Comparison of ENCODE assay signal across 18 mouse cellular contexts in genomic region chr2:30958726-30959125, GRCm38 (mm10). TPM values are rescaled to one million over a fixed set of nuclear protein-coding genes. Genes with fewer than 3 reads are reported as not detected.
A peak's percentile ranks its signal among the peaks of the same experiment; 100 is the strongest.
DNase-seq lines count a peak whose midpoint lies in the region; ATAC-seq and TF ChIP-seq lines count a peak whose summit lies in the region.
"Had no signal": no experiment of that assay in that cellular context is flagged by ENCODE, and none has a peak within 500 bp of the region (broad histone marks: within the 10 kb centered on the region; RNA-seq: fewer than 3 reads in every experiment).

No protein-coding gene starts in this region.

- no peak for TF ChIP-seq EP300 in stomach, postnatal 0 days (optimal IDR thresholded peaks at IDR 0.05)

- intact Hi-C loops in gastrocnemius, adult 2 months (cut with DNase I): no loop called here
- intact Hi-C loops in gastrocnemius, postnatal 36 days (cut with DNase I): no loop called here

- peak overlapping the region; percentile 50 for H3K27ac ChIP-seq in liver, embryonic 12.5 days
- no peak overlapping the region for H3K27ac ChIP-seq in stomach, postnatal 0 days (replicated peaks)
- no peak overlapping the region for H3K27ac ChIP-seq in gastrocnemius, adult 2 months
- H3K27ac ChIP-seq: embryonic facial prominence, embryonic 13.5 days; limb, embryonic 12.5 days; midbrain, embryonic 12.5 days; neural tube, embryonic 13.5 days had no signal

- H3K36me3 ChIP-seq in liver, embryonic 12.5 days: peaks cover 98% of the 10 kb centered on the region
- peaks cover 48% of the 10 kb centered on the region for H3K36me3 ChIP-seq in stomach, postnatal 0 days (ENCODE audit: control insufficient read depth, insufficient read depth, low read length)

- peaks cover 39% of the 10 kb centered on the region for H3K4me1 ChIP-seq in liver, embryonic 12.5 days
- H3K4me1 ChIP-seq in stomach, postnatal 0 days (replicated peaks; ENCODE audit: control insufficient read depth, insufficient read depth): peaks cover 3% of the 10 kb centered on the region; the same call in 1 of the 2 replicates

- no peaks in the 10 kb centered on the region for H3K27me3 ChIP-seq in liver, embryonic 12.5 days (replicated peaks)
- no peaks in the 10 kb centered on the region for H3K27me3 ChIP-seq in stomach, postnatal 0 days (ENCODE audit: control insufficient read depth, insufficient read depth, low read length)
- H3K27me3 ChIP-seq: embryonic facial prominence, embryonic 13.5 days; limb, embryonic 12.5 days; midbrain, embryonic 12.5 days; neural tube, embryonic 13.5 days had no signal

- no peak overlapping the region for H3K9ac ChIP-seq in liver, embryonic 12.5 days
- H3K9ac ChIP-seq in stomach, postnatal 0 days (ENCODE audit: low read length): no peak overlapping the region
- H3K9ac ChIP-seq: embryonic facial prominence, embryonic 13.5 days; limb, embryonic 12.5 days; midbrain, embryonic 12.5 days; neural tube, embryonic 13.5 days had no signal

- peak; percentile 49 for DNase-seq in kidney, adult 18-20 months
- DNase-seq in kidney, postnatal 4 days: no peak
- peak; percentile 35 for DNase-seq in kidney, postnatal 14 days
- DNase-seq in stomach, postnatal 0 days (ENCODE audit: low spot score): no peak
- no peak for DNase-seq in gastrocnemius, adult 2 months
- no peak for DNase-seq in gastrocnemius, postnatal 36 days
- DNase-seq: adrenal gland, postnatal 14 days; cerebellum, adult 11 months; cerebellum, postnatal 14 days; right cerebral cortex, postnatal 25 days had no signal

- peak; percentile 40 for ATAC-seq in liver, embryonic 12.5 days
- ATAC-seq in stomach, postnatal 0 days (ENCODE audit: low FRiP score, low TSS enrichment): peak; percentile 40; the same call in 1 of the 2 replicates
- ATAC-seq: forebrain, embryonic 16.5 days; hindbrain, embryonic 16.5 days had no signal

- H3K9me3 ChIP-seq in liver, embryonic 12.5 days (replicated peaks): no peaks in the 10 kb centered on the region
- no peaks in the 10 kb centered on the region for H3K9me3 ChIP-seq in stomach, postnatal 0 days (ENCODE audit: control insufficient read depth, low read length)
- H3K9me3 ChIP-seq: embryonic facial prominence, embryonic 13.5 days; G1E; limb, embryonic 12.5 days; midbrain, embryonic 12.5 days; neural tube, embryonic 13.5 days had no signal

- no peak overlapping the region for H3K4me2 ChIP-seq in liver, embryonic 12.5 days
- H3K4me2 ChIP-seq in stomach, postnatal 0 days (replicated peaks; ENCODE audit: low read depth): no peak overlapping the region
- H3K4me2 ChIP-seq: embryonic facial prominence, embryonic 13.5 days; limb, embryonic 12.5 days; midbrain, embryonic 12.5 days; neural tube, embryonic 13.5 days had no signal

- TF ChIP-seq CTCF in stomach, postnatal 0 days (IDR thresholded peaks at IDR 0.05; ENCODE audit: low read depth): no peak
- no peak for TF ChIP-seq CTCF in gastrocnemius, adult 2 months (IDR thresholded peaks at IDR 0.05)

- no peak overlapping the region for H3K4me3 ChIP-seq in liver, embryonic 12.5 days
- no peak overlapping the region for H3K4me3 ChIP-seq in stomach, postnatal 0 days (ENCODE audit: low read depth, low read length)
- H3K4me3 ChIP-seq in gastrocnemius, adult 2 months: no peak overlapping the region
- H3K4me3 ChIP-seq: embryonic facial prominence, embryonic 13.5 days; limb, embryonic 12.5 days; midbrain, embryonic 12.5 days; neural tube, embryonic 13.5 days had no signal

- 81% methylated on average over 14 of the region's 14 CpGs for WGBS in liver, embryonic 12.5 days (ENCODE audit: insufficient replicate concordance)
- 74% methylated on average over 14 of the region's 14 CpGs for WGBS in stomach, postnatal 0 days

RNA-seq across cellular contexts. Expression of gene Tor1b, which starts 6.0 kb away (rescaled TPM):
- polyA plus RNA-seq in liver, embryonic 12.5 days (2016; fragmentation: Nextera tagmentation; extraction: Ambion mirVana): 21.3 and 21.8 TPM in 2 replicates
- polyA plus RNA-seq in stomach, postnatal 0 days (2015; fragmentation: Nextera tagmentation; extraction: Ambion mirVana): 20.1 and 21.8 TPM in 2 replicates
- total RNA-seq in gastrocnemius, adult 2 months (2021): 10 to 100 TPM; 23.4 to 24.0 TPM
- total RNA-seq in gastrocnemius, postnatal 36 days (2021): 10 to 100 TPM; 19.0 to 22.7 TPM

RNA-seq across cellular contexts. Expression of gene Tor1a, which starts 9.0 kb away (rescaled TPM):
- 46.2 and 51.8 TPM in 2 replicates for polyA plus RNA-seq in liver, embryonic 12.5 days (2016; fragmentation: Nextera tagmentation; extraction: Ambion mirVana)
- 49.1 and 51.2 TPM in 2 replicates for polyA plus RNA-seq in stomach, postnatal 0 days (2015; fragmentation: Nextera tagmentation; extraction: Ambion mirVana)
- 1 to 10 TPM; 6.9 to 8.5 TPM for total RNA-seq in gastrocnemius, adult 2 months (2021)
- 1 to 10 TPM; 4.1 to 5.1 TPM for total RNA-seq in gastrocnemius, postnatal 36 days (2021)

RNA-seq across cellular contexts. Expression of gene BC005624, which starts 23.3 kb away (rescaled TPM):
- 36.9 and 41.2 TPM in 2 replicates for polyA plus RNA-seq in liver, embryonic 12.5 days (2016; fragmentation: Nextera tagmentation; extraction: Ambion mirVana)
- polyA plus RNA-seq in stomach, postnatal 0 days (2015; fragmentation: Nextera tagmentation; extraction: Ambion mirVana): 29.5 TPM in 2 replicates
- total RNA-seq in gastrocnemius, adult 2 months (2021): 10 to 100 TPM; 25.9 to 26.6 TPM
- total RNA-seq in gastrocnemius, postnatal 36 days (2021): 10 to 100 TPM; 19.8 to 22.8 TPM

RNA-seq across cellular contexts. Expression of gene Usp20, which starts 23.4 kb away (rescaled TPM):
- 7.6 and 8.4 TPM in 2 replicates for polyA plus RNA-seq in liver, embryonic 12.5 days (2016; fragmentation: Nextera tagmentation; extraction: Ambion mirVana)
- polyA plus RNA-seq in stomach, postnatal 0 days (2015; fragmentation: Nextera tagmentation; extraction: Ambion mirVana): 8.9 and 9.0 TPM in 2 replicates
- 10 to 100 TPM in 1 of 2 experiments, 1 to 10 TPM in 1; 8.7 to 10.6 TPM for total RNA-seq in gastrocnemius, adult 2 months (2021)
- 1 to 10 TPM; 6.6 to 8.7 TPM for total RNA-seq in gastrocnemius, postnatal 36 days (2021)

RNA-seq across cellular contexts. Expression of gene Ptges, which starts 29.1 kb away (rescaled TPM):
- polyA plus RNA-seq in liver, embryonic 12.5 days (2016; fragmentation: Nextera tagmentation; extraction: Ambion mirVana): 0.25 and 0.63 TPM in 2 replicates
- 28.3 and 29.2 TPM in 2 replicates for polyA plus RNA-seq in stomach, postnatal 0 days (2015; fragmentation: Nextera tagmentation; extraction: Ambion mirVana)
- total RNA-seq in gastrocnemius, adult 2 months (2021): 1 to 10 TPM; 2.9 to 3.7 TPM
- 1 to 10 TPM; 3.0 to 6.5 TPM for total RNA-seq in gastrocnemius, postnatal 36 days (2021)
- polyA plus RNA-seq: G1E had no signal

Comparison
In these comparisons a context has a peak if more than half of its experiments do, and no peak if none do; other contexts are left out.
1. DNase-seq: peak in kidney, adult 18-20 months (single experiment) and kidney, postnatal 14 days (single experiment); none in kidney, postnatal 4 days (0 of 2), stomach, postnatal 0 days (single experiment), gastrocnemius, adult 2 months (single experiment) and gastrocnemius, postnatal 36 days (0 of 2).